Mouse (Mus musculus) liver, adult 2 months (tissue): ENCODE measurements at regions not wholly inside any gene's neighbourhood (a gene's known extent, or its start where the extent isn't known, plus 50 kb on each side); places are given as distances from the start of the nearest gene placed in this dataset.
"Not testable (repeated sequence)": the region's sequence is repeated elsewhere in the genome, so short reads cannot be mapped to it uniquely, and the experiment has no call there.

Experiments used
- CTCF ChIP-seq: fragments of 200-500 bp; IDR thresholded peaks from 2 replicates; pipeline ENCODE4 v1.5.1; 2011; ENCODE audit warnings: low read depth, low read length, control low read depth
- POLR2A ChIP-seq: fragments of 200-500 bp; IDR thresholded peaks from 2 replicates; pipeline ENCODE4 v1.6.1; 2011; ENCODE audit warnings: low read length, control low read depth; ENCODE audit not compliant: insufficient read depth; ENCODE audit errors: extremely low read depth

- not testable (repeated sequence) for TF ChIP-seq POLR2A, CTCF
Measured at GRCm38 (mm10) chr13:99663422-99663821, 147.1 kb upstream of the Map1b start.
